Mouse (Mus musculus) spleen, postnatal 4 days (tissue): Measurements from ENCODE around the gene Foxo3.

Source experiments
- DNase-seq, 2 experiments: peaks; one replicate each; pipeline ENCODE4 v3.0.0; 2022; ENCODE audit warnings: low spot score in 2 of 2

Foxo3 gene

DNA sequence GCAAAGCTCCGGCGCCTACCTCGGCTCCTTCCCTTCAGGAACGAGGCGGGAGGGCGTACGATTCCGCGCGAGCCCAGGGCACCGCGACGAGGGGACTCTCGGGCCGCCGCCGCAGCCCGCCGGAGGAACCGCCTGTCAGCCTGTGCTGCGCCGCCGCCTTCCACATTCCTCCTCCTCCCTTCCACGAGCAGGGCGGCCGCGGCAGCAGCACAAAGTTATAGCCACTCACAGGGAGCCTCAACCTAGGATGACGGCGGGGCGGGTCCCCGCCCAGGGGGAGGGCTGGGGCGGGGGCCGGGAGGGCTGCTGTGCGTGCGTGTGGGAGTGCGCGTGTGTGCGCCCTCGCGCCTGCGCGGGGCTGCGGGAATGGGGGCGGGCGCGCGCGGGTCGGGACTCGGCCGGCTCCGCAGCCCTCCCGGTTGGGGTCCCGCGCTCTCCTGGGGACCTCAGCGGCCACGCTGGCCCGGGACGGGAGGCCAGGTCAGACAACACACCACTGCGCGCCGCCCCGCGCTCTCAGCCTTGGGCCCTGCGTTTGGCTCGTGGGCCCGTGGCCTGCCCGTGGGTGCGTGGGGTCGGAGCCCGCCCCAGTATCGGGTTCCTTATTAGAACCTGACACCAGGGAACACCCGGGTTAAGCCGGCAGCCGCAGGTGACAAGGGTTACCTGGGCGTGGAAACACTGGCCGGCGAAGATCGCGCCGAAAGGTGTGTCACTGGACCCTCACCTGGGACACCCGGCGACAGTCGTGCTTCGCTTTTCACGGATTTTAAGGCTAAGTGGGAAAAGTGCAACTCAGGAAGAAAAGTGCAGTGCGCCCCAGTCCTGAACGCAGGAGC, at the start of gene Foxo3:
Foxo3 (minus strand) TSS at position 249 of the 839 bp plus-strand sequence.
- DNase-seq = peak; percentile 90 to 95

DNA sequence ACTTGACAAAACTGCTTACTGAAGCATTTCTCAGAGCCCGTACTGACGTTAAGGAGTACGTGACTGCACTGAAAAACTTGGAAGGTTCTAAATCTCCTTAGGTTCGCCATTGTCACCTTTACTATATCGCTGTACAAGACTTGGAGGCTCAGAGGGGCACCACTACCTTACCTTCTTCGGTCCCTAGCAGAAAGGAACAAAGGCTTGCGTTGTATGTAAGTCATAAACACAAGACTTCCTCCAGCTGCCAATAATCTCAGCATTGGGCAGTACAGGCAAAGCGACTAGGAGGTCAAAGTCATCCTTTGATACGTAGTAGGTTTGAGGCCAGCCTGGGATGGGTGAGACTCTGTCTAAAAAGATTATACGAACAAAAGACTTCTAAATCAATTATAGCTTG, 48.8 kb upstream of the Foxo3 start:
- no peak for DNase-seq

DNA sequence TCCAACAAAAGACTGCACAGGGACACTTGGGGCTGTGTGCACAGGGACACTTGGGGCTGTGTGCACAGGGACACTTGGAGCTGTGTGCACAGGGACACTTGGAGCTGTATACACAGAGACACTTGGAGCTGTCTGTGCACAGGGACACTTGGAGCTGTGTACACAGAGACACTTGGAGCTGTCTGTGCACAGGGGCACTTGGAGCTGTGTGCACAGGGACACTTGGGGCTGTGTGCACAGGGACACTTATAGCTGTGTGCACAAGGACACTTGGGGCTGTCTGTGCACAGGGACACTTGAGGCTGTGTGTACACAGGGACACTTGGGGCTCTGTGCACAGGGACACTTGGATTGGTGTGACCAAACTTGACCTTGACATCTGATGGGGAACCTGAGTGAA, 47.4 kb upstream of the Foxo3 start:
- no peak for DNase-seq

DNA sequence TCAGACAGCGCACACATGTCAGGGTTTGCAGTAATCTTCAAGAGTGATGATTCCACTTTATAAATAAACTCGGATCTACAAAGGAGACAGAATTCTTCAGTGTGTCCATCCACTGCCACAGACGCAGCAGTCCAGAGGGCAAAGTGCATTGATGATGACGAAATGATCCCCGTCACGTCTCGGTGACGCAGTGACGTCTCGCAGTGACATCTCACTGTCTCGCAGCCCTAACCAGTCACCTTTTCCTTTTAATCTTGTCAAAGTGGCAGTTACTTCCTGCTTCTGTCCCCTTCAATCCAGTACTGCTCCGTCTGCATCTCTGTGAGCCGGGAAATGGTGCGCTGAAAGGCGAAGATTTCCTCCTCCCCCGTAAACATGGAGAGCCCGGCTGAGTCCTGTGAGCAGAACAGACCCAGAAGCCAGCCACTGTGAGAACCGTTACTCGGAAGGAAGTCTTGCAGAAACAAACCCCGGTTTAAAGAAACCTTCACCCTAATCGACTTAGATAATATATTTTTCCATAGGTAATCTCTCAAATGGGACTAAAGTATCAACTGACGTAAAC, 36.7 kb upstream of the Foxo3 start:
- DNase-seq = no peak

DNA sequence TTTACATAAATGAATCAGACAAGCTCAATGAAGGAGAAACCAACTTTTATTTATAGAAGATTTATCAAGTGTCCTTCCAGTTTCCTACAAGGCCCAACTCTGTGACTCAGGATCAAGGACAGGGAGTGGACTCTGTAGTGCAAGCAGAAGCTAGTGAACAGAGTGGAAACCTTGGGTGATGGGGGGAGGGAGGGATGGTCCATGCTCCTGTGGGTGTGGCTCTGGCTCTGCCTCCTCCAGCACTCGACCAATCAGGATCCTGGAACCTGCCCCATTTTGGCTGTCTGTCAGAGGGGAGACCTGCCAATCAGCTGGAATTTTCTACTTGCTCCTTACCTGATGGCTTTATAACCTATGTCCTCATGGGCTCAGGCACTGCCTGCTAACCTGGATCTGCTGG, 36.0 kb upstream of the Foxo3 start:
- DNase-seq = no peak

DNA sequence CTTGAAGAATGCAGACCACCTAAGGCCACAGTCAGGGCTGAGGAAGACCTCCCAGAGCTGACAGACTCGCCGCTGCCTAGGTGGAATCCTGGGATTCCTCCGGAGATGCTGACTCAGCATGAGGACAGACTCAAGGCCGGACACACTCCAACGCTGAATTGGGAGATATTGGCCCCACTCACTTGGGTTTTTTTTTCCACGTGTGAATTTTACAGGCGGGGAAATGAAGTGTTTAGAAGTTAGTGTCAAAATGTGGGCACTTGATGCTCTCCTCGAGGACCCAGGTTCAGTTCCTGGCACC, 32.1 kb upstream of the Foxo3 start:
- DNase-seq = no peak

DNA sequence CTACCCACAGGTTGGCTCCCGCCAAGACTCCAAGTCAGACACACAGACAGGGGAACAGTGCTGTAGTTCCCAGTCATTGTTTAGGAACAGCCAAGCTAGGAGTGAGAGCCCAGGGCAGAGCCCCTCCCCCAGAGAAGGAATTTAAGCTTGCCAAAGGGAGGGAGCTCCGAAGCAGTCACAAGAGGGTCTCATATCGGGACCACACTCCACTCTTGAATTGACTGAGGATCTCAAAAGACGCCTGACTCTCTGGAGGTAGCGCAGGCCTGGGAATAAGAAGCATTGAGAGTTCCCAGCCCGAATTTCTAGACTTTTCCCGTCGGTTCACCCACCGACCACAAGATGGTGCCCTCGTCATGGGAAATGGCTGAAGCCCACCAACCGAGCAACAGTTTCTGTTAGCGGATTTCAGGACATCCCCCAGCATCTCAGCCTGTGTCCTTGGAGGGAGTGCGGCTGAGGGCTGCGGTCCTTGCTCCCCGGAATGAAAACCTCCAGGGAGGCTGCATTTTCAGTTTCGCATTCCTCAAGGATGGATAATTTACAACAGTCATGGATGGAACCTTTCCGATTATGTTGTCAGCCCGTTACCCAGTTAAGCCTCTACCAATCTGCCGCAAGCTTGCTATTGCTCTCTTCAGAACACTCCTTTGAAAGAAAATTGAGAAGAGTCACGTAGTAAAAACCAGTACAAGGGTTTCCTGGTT, 31.6 kb upstream of the Foxo3 start:
- peak; percentile 49 to 78 for DNase-seq

DNA sequence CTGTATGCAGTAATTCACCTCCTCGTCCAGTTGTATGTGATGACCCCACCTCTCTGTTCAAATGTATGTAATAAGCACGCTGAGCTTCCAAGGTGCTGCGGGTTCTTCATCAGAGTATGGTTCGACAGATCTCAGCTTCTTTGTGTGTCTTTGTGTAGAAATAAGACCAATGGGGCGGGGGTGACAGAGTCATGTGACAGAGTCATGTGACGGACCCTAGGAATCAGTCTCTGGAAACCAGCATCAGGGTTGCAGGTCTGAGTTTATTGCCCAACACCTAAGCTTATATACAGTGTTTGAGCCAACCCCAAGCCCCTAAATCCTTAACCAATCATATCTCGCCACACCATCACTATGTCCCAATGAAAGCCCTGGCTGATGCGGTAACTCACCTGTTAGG, 29.9 kb upstream of the Foxo3 start:
- DNase-seq = no peak

DNA sequence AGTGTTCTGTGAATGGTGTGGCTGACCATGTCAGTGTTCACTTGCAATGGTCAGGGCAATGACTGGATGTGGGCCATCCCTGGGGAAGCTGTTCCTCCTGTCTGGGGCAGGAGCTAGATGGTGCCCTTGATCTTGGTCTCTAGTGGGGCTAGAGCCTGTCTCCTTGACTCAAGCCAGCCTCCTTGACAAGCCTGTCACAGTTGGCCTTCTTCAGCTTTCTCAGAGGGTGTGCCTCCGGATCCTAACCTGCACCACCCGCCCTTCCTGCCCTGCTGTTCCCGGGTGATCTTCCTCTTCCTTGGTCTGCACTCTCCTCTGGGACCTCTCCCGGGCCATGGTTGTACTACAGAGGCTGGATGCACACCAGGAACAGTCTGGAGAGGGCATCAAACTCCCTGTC, 24.2 kb upstream of the Foxo3 start:
- no peak for DNase-seq

DNA sequence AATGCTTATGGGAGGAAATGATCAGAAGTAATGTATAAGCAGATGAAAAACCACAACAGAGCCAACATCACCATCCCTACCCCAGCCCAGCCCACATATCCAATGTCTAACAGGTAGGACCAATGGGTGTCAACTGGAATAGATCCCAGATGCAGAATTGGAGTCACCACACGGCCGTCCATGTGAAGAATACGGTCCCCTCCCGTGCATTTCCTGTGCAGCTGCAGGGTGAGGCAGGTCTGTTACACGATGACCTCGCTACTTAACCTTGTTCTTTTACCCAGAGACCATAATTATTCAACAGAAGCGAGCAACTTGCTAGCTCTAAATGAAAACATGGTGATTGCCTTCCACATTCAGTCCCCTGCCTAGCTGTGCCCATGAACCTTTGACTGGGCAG, 23.4 kb upstream of the Foxo3 start:
- no peak for DNase-seq

DNA sequence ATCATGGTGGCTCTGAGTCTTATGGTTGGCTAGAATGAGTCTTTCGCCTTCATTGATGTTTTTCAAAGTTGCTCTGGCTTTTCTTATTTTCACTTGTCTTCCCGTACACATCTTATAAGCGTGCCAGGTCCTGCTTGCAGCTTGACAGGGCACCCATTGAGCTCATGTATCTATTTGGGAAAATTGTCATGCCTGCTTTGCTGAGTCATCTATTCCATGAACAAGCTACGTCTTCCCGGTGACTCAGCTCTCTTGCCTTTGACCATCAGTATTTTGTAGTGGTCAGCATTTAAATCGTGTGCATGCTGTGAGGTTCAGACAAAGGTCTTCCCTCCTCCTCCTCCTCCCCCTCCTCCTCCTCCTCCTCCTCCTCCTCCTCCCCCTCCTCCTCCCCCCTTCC, 22.9 kb upstream of the Foxo3 start:
- no peak for DNase-seq

DNA sequence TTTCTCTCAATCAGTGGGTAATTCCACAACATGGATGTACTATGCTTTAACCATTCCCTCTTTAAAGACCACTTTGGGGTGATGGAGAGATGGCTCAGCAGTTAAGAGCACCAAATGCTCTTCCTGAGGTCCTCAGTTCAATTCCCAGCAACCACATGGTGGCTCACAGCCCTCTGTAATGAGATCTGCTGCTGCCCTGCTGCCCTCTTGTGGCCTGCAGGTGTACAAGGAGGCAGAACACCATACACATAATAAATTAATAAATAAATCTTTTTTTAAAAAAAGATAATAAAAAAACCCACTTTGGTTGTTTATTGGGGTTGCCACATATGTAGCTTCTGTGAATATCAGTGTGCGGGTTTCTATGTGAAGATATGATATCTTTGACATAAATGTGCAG, 21.4 kb upstream of the Foxo3 start:
- DNase-seq = no peak

DNA sequence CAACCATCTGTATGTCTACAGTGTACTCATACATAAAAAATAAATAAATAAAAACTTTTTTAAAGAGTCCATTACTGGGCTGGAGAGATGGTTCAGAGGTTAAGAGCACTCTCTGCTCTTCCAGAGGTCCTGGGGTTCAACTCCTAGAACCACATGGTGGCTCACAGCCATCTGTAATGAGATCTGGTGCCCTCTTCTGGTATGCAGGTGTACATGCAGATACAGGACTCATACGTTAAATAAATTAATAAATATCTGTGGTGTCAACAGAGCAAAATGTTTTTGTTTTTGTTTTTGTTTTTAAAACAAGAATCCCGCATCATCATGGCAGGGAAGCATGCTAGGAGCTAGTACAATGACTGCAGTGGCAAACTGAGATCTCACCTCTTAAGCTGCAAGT, 20.6 kb upstream of the Foxo3 start:
- DNase-seq = no peak

DNA sequence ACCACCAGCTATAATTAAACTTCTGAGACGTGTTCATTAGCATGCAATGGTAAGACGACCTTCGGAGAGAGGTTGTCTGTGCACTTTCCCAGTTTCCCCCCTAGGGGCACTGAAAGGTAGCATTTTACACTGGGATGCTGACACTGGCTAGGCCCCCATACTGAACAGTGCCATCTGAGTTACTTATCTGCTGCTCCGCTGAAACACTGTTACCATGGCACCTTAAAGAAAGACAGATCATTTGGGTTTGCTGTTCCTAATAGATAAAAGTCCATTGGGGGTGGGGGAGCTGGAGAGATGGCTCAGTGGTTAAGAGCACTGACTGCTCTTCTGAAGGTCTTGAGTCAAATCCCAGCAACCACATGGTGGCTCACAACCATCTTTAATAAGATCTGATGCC, 20.0 kb upstream of the Foxo3 start:
- no peak for DNase-seq

DNA sequence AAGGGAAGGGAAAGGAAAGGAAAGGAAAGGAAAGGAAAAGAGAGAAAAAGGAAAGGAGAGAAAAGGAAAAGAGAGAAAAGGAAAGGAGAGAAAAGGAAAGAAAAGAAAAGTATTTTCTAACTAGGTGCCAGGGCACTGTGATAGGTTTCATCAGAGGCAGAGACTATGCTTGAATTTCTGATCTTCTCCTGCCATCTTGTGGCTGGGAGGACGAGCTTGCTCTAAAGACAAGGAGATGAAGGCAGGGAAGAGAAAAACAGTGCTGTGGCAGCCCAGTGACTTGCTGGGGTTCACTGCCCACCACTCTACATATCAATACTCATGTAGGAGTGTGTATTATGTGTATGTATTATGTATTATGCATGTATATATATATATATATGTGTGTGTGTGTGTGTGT, 18.5 kb upstream of the Foxo3 start:
- no peak for DNase-seq

DNA sequence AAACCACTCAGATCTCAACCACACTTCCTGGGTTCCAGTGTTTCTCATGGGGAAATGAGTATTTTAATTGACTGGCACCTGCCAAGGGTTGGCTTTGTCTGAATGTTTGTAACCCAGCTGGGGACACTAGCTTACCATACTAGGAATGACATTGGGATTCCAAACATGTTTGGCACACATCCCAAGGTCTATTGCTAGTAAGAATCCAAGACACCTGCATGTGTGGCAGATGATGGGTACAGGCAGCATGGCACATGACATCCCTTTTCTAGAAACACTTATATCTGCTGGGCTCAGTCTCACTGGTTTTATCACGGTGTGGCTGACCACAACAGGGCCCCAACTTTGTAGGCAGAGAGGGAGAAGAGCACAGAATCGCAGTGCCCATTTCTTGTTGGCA, 17.8 kb upstream of the Foxo3 start:
- no peak for DNase-seq

DNA sequence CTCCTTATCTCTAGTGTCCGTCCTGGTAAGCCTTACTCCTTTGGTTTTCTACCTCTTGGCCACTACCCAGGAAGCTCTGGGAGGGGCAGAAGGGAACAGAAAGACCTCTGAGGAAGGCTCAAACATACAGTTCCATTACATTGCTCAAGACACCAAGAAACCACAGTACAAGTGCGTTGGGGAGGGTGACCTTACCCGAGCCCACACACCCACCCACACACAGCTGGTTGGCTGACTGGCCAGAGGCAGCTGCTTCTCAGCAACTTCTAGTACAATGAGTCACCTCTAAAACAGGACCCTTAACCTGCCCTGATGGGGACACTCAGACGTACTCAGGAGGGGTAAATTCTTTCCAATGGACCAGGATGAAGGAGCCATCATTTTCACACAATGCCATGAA, 17.3 kb upstream of the Foxo3 start:
- peak in 1 of 2 experiments; percentile 16 for DNase-seq

DNA sequence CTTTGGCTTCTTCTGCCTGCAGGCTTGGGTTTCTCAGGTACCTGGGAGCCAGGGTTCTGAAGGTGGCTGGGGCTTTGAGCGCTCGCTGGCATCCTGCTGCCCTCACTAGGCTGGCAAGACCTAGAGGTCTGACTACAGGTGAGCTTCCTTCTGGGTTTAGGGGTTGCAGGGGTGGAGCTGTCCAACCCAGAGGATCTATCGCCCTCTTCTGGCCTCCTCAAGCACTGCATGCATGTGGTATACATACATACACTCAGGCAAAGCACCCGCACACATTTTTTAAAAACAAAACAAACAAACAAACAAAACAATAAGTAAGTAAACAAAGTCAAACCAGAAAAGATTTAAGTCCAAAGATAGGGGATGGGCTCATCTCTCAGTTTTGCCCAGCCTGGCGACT, 14.8 kb upstream of the Foxo3 start:
- DNase-seq = peak; percentile 76 to 90

DNA sequence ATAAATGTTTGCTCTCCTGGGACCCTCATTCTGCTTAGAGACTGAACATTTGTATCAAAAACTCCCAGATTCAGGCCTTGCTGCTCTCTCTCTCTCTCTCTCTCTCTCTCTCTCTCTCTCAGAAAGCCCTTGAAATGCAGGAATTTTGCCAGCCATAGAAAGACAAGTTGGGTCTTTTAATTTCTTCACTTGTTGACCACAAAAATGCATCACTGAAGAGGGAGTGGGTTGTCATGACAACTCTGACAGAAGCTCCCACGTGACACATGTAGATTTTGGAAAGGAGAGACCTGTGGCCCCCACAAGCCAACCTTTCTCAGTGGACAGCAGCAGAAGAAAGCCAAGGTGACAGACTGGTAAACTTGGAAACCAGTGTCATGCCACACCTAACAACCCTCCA, 11.1 kb upstream of the Foxo3 start:
- DNase-seq = no peak

DNA sequence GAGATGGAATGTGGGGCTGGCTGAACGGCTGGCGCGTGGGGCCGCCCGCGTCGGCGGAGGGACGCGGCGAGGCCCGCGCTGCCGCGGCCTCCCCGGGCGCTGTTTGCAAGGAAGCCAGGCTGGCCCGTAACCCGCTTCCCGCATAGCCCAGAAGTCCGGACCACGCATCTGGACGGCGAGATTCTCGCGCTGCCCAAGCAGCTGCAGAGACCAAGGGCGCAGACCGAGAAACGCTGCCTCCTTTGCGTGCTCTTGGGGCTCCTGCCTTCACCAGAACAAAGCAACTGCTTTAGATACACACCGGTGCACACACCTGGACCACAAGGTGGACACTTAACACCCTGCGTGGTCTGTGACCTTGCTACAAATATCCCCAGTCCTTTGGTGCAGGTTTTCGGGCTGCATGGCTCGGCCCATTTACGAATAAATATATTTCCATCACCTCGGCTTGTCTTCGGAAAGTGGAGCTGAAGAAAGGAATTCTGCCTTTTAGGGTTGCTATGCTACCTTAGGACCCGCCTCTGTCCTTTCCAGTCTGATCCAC, 1.8 kb upstream of the Foxo3 start:
- DNase-seq = no peak

DNA sequence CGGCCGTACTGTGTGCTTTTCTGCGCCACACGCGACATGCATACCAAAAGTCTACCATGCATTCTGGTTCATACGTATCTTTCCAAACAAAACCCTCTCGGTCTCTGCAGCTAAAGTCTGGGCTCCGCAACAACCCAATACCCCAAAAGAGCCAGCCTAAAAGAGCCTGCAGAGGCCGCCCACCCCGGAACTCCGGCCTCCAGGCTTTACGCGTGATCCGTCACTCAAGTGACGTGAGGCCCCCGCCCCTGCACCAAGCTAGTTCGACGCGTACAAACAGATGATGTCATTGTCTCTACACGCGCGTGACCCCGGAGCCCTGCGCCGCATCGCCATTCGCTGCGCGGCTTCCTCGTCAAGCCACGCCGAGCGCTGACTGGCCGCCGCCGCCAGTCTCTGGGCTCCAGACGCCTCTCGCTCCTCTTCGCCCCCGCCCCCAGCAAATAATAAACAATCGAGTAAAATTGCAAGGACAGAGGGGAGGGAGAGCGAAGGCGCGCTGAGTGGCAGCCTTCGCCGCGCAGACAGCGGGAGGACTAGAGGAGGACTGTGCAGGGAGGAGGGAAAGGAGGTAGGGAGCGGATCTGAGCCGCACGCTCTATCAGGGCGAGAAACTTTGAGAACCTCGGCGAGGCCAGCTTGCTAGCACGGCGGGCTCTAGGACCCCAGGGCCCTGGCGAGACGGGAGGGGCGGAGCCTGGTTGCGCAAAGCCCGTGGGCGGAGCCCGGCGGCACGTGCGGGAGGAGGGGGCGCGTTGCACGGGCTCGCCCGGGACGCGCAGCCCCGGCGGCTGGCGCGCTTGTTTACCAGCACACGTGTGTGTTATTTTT, 1.1 kb upstream of the Foxo3 start:
- DNase-seq = peak; percentile 97

DNA sequence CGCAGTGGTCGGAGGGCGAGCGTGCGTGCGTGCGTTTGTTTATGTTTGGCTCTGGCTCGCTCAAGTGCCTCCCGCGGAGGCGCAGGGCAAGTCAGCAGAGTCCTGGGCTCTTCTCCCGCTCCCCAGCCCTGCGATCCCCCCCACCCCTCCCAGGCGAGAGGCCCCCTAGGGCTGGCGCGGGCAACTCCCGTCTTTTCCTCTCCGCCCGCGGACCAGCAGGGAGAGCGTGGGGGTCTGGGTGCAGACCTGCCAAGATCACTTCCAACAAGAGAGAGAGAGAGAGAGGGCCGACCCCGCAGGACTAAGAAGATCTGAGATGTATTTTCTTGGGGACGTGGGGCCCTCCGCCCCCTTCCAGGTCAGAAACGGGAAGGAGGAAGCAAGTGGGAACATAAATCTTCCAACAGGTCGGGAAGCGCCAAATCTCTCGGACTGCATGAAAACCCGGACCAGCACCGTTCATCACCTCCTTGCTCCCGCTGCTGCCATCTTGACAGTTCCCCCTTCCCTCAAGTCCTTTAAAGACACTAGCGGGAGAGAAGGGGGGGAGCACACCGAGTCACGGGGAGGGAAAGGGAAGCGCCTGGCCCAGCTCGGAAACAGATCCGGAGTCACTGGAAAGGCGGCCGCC, 569 bp downstream of the Foxo3 start:
- DNase-seq = peak; percentile 48 to 79
